Mouse (Mus musculus) forebrain, embryonic 14.5 days (tissue): ENCODE measurements around the gene Atp6v0d1. TPM values are rescaled to one million over a fixed set of nuclear protein-coding genes. Genes with fewer than 3 reads are reported as not detected.
"Not testable (repeated sequence)": the region's sequence is repeated elsewhere in the genome, so short reads cannot be mapped to it uniquely, and the experiment has no call there.

ENCODE experiments used
- ATAC-seq: fragments of 200-750 bp; cut with Nextera tagmentation; 2 replicates; pipeline ENCODE4 v1.8.0; 2017; ENCODE audit warnings: mild to moderate bottlenecking, moderate library complexity
- DNase-seq: peaks from one replicate; pipeline ENCODE4 v3.0.0-alpha.2; 2015; ENCODE audit warnings: low spot score
- H3K27ac ChIP-seq: fragments of 300-500 bp; sonication (generic); 2 replicates; pipeline ENCODE4 v1.5.1; 2014; ENCODE audit warnings: low read depth, mild to moderate bottlenecking, control low read depth, low read length, moderate library complexity
- H3K27me3 ChIP-seq: fragments of 300-500 bp; sonication (generic); replicated peaks from 2 replicates; pipeline ENCODE4 v1.6.1; 2014; ENCODE audit warnings: low read length, control low read depth, mixed read lengths; ENCODE audit not compliant: control insufficient read depth, insufficient read depth
- H3K36me3 ChIP-seq: fragments of 300-500 bp; sonication (generic); 2 replicates; pipeline ENCODE4 v1.6.1; 2014; ENCODE audit warnings: low read length, control low read depth; ENCODE audit not compliant: control insufficient read depth, insufficient read depth
- H3K4me1 ChIP-seq: fragments of 300-500 bp; sonication (generic); 2 replicates; pipeline ENCODE4 v1.6.1; 2014; ENCODE audit warnings: antibody characterized with exemption, low read length, control low read depth; ENCODE audit not compliant: control insufficient read depth, insufficient read depth
- H3K4me2 ChIP-seq: fragments of 300-500 bp; sonication (generic); 2 replicates; pipeline ENCODE4 v1.6.1; 2014; ENCODE audit warnings: mild to moderate bottlenecking, control low read depth, low read length
- H3K4me3 ChIP-seq: fragments of 300-500 bp; sonication (generic); 2 replicates; pipeline ENCODE4 v1.5.1; 2014; ENCODE audit warnings: low read depth, low read length, control low read depth
- H3K9ac ChIP-seq: fragments of 300-500 bp; sonication (generic); 2 replicates; pipeline ENCODE4 v1.6.1; 2014; ENCODE audit warnings: mild to moderate bottlenecking, low read length, control low read depth, moderate library complexity
- H3K9me3 ChIP-seq: fragments of 300-500 bp; sonication (generic); replicated peaks from 2 replicates; pipeline ENCODE4 v1.6.1; 2016; ENCODE audit warnings: low read length, control low read depth, mixed read lengths; ENCODE audit not compliant: control insufficient read depth
- WGBS: fragments of 180-500 bp; shearing (Covaris S2); extraction: QIAGEN DNeasy Blood & Tissue Kit; methylation state at CpG from one replicate; pipeline ENCODE4 v1.1.7; 2014; 5-methylcytosine and 5-hydroxymethylcytosine counted together
- polyA plus RNA-seq: library from polyadenylated mRNA; unstranded; fragments of >200 nt; fragmentation: Nextera tagmentation; extraction: Ambion mirVana; gene quantifications from 2 replicates; pipeline ENCODE4 v1.2.1, GENCODE M21; 2014

Gene Atp6v0d1
- polyA plus RNA-seq, 1 experiment from 2014 or later, result 194 TPM

- 82% methylated on average over 9 of the region's 9 CpGs for WGBS
These were observed 1.1 kb downstream of the Atp6v0d1 start for GRCm38 (mm10) chr8:105564573-105565229.

GRCm38 (mm10) chr8:105563871-105564270 lies 2.0 kb downstream of the Atp6v0d1 start:
- no peak overlapping the region for H3K9ac ChIP-seq
- H3K9me3 ChIP-seq, result no peaks in the 10 kb centered on the region
- H3K4me1 ChIP-seq, result peaks cover 21% of the 10 kb centered on the region
- no peak overlapping the region for H3K4me3 ChIP-seq
- DNase-seq, result no peak
- peaks cover 10% of the 10 kb centered on the region; the same call in 1 of the 2 replicates for H3K36me3 ChIP-seq
- H3K27ac ChIP-seq, result no peak overlapping the region
- 96% methylated on average over 1 of the region's 1 CpGs for WGBS
- H3K27me3 ChIP-seq, result no peaks in the 10 kb centered on the region
- ATAC-seq, result no peak
- H3K4me2 ChIP-seq, result no peak overlapping the region

More at GRCm38 (mm10) chr8:105564573-105565229, 1.1 kb downstream of the Atp6v0d1 start:
- H3K27me3 ChIP-seq, DNase-seq, H3K36me3 ChIP-seq, H3K27ac ChIP-seq, H3K9me3 ChIP-seq, ATAC-seq: not testable (repeated sequence)
- Histone ChIP-seq H3K9ac (peak overlapping the region; percentile 88), H3K4me3 (peak overlapping the region; percentile 93), H3K4me1 (peaks cover 21% of the 10 kb centered on the region), H3K4me2 (peak overlapping the region; percentile 75)

- Histone ChIP-seq H3K9me3 (no peaks in the 10 kb centered on the region), H3K4me2 (no peak overlapping the region), H3K4me3 (no peak overlapping the region), H3K9ac (no peak overlapping the region), H3K36me3 (peaks cover 10% of the 10 kb centered on the region; the same call in 1 of the 2 replicates), H3K4me1 (peaks cover 21% of the 10 kb centered on the region), H3K27ac (no peak overlapping the region), H3K27me3 (no peaks in the 10 kb centered on the region)
- DNase-seq (no peak), ATAC-seq (no peak)
- 87% methylated on average over 3 of the region's 3 CpGs for WGBS
These were observed 3.0 kb downstream of the Atp6v0d1 start for GRCm38 (mm10) chr8:105562863-105563262.

GRCm38 (mm10) chr8:105555230-105555629 lies 10.6 kb downstream of the Atp6v0d1 start:
- no peak overlapping the region for H3K4me2 ChIP-seq
- DNase-seq (no peak), ATAC-seq (no peak)
- H3K27me3 ChIP-seq, result no peaks in the 10 kb centered on the region
- H3K9me3 ChIP-seq, result no peaks in the 10 kb centered on the region
- peaks cover 4% of the 10 kb centered on the region; the same call in 1 of the 2 replicates for H3K36me3 ChIP-seq
- H3K4me1 ChIP-seq, result no peaks in the 10 kb centered on the region
- H3K4me3 ChIP-seq, result no peak overlapping the region
- 64% methylated on average over 3 of the region's 3 CpGs for WGBS
- H3K9ac ChIP-seq, result no peak overlapping the region
- no peak overlapping the region for H3K27ac ChIP-seq

- H3K4me1 ChIP-seq, result no peaks in the 10 kb centered on the region
- H3K27me3 ChIP-seq, result no peaks in the 10 kb centered on the region
- H3K9me3 ChIP-seq, result no peaks in the 10 kb centered on the region
- no peak overlapping the region for H3K4me3 ChIP-seq
- no peak overlapping the region for H3K9ac ChIP-seq
- no peak overlapping the region for H3K27ac ChIP-seq
- H3K36me3 ChIP-seq, result no peaks in the 10 kb centered on the region; the same call in 1 of the 2 replicates
- DNase-seq (peak; percentile 51), ATAC-seq (peak; percentile 68; the same call in 1 of the 2 replicates)
- no peak overlapping the region for H3K4me2 ChIP-seq
These were observed 11.8 kb downstream of the Atp6v0d1 start for GRCm38 (mm10) chr8:105554087-105554486.

- H3K27me3 ChIP-seq, result no peaks in the 10 kb centered on the region
These were observed 13.0 kb downstream of the Atp6v0d1 start for GRCm38 (mm10) chr8:105552824-105553223.

GRCm38 (mm10) chr8:105552032-105552431 lies 13.8 kb downstream of the Atp6v0d1 start:
- 94% methylated on average over 2 of the region's 2 CpGs for WGBS
- H3K9ac ChIP-seq, result no peak overlapping the region
- H3K27ac ChIP-seq, result no peak overlapping the region
- no peaks in the 10 kb centered on the region for H3K4me1 ChIP-seq
- H3K4me3 ChIP-seq, result no peak overlapping the region
- no peak for DNase-seq
- H3K36me3 ChIP-seq, result no peaks in the 10 kb centered on the region; the same call in 1 of the 2 replicates
- no peak overlapping the region for H3K4me2 ChIP-seq
- ATAC-seq, result no peak
- H3K27me3 ChIP-seq, result no peaks in the 10 kb centered on the region
- no peaks in the 10 kb centered on the region for H3K9me3 ChIP-seq

More at GRCm38 (mm10) chr8:105552824-105553223, 13.0 kb downstream of the Atp6v0d1 start:
- Histone ChIP-seq H3K9ac (no peak overlapping the region), H3K4me1 (no peaks in the 10 kb centered on the region), H3K27ac (no peak overlapping the region), H3K4me2 (no peak overlapping the region), H3K9me3 (no peaks in the 10 kb centered on the region), H3K36me3 (no peaks in the 10 kb centered on the region; the same call in 1 of the 2 replicates), H3K4me3 (no peak overlapping the region)
- DNase-seq (no peak), ATAC-seq (no peak)
- 74% methylated on average over 1 of the region's 1 CpGs for WGBS

- Histone ChIP-seq H3K4me1 (no peaks in the 10 kb centered on the region), H3K36me3 (no peaks in the 10 kb centered on the region), H3K27me3 (no peaks in the 10 kb centered on the region), H3K9ac (no peak overlapping the region), H3K4me2 (no peak overlapping the region), H3K27ac (no peak overlapping the region), H3K4me3 (no peak overlapping the region), H3K9me3 (no peaks in the 10 kb centered on the region)
- 87% methylated on average over 2 of the region's 2 CpGs for WGBS
- DNase-seq (no peak), ATAC-seq (no peak)
These were observed 15.8 kb downstream of the Atp6v0d1 start for GRCm38 (mm10) chr8:105550083-105550482.

- Histone ChIP-seq H3K27ac (no peak overlapping the region), H3K4me2 (no peak overlapping the region), H3K9me3 (no peaks in the 10 kb centered on the region), H3K27me3 (no peaks in the 10 kb centered on the region), H3K4me3 (no peak overlapping the region), H3K4me1 (no peaks in the 10 kb centered on the region), H3K9ac (no peak overlapping the region), H3K36me3 (no peaks in the 10 kb centered on the region)
- WGBS, result 100% methylated on average over 1 of the region's 1 CpGs
- DNase-seq, result no peak
- ATAC-seq, result no peak
These were observed 16.3 kb downstream of the Atp6v0d1 start for GRCm38 (mm10) chr8:105549506-105549905.
